Mouse (Mus musculus): ENCODE data around the gene Krtap16-1.
A peak's percentile ranks its signal among the peaks of the same experiment; 100 is the strongest.

Gene Krtap16-1

GRCm38 (mm10) chr11:99986180-99986647, at the start of gene Krtap16-1:
Gene Krtap16-1 (minus strand): TSS chr11:99986597.
- DNase-seq: no peak

DNA sequence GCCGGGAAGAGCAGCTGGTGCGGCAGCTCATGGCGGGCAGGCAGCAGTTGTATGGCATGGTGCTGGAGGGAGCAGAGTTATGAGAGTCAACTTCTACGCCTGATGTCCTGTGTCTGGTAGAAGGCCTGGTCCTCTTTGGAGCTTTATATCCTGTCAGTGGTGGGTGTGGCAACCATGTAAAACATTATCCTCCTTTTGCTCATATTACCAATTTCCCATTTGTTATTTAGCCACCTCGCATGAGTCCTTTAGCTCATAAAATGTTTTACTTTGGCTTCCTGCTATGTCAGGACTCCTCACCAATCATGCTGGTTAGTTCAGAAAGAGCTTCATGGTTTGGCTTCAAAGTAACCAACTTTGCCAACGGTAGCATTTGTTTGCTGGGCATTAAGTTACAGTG, 43.4 kb upstream of the Krtap16-1 start, which contains the start of gene Krt33b:
Gene Krt33b (minus strand): TSS at position 101 of the 400 bp plus-strand sequence.
- DNase-seq: no peak

- DNase-seq: no peak
Observed at GRCm38 (mm10) chr11:100021438-100021837, 35.0 kb upstream of the Krtap16-1 start.

- DNase-seq: no peak
Observed at GRCm38 (mm10) chr11:100019466-100019865, 33.1 kb upstream of the Krtap16-1 start.

DNA sequence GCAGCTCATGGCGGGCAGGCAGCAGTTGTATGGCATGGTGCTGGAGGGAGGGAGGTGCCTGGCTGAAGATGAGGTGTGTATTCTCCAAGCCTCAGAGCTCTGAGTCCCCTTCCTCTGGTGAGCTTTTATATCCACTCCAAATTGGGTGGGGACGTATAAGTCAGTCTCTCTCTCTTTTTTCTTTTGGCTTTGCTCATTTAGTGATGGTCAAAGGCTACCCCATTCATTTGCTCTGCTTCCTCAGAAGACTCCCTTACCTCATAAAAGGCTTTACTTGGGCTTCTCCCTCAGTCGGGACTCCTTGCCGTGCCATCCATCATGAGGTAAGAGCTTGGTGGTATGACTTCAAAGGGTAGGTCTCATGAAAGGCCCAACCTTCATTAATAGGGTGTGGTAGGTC, 29.7 kb upstream of the Krtap16-1 start, which contains the start of gene Krt33a:
Gene Krt33a (minus strand): TSS at position 101 of the 400 bp plus-strand sequence.
- no peak for DNase-seq

DNA sequence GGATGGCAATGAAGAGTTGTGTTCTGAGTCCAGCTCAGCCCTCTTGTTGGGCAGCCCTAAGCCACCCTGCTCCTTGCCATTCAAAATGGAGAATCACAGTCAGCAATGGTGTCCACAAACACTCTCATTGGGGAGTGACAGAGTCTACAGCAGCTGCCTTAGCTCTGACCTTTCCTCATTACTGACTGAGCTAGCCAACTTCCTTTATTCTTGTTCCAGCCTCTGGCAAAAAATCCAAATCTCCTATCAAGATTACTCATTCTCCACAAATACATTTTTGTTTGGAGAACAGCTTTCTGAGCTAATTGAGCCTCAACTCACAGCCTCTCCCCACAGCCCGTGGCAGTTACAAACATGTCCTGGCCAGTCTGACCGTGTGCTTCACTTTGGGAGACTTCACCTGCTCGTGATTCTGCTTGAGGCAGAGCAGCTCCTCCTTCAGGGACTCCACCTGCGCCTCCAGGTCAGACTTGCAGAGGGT, 27.3 kb upstream of the Krtap16-1 start:
- no peak for DNase-seq

- no peak for DNase-seq
Observed at GRCm38 (mm10) chr11:100010682-100011081, 24.3 kb upstream of the Krtap16-1 start.

GRCm38 (mm10) chr11:100008336-100008735, 21.9 kb upstream of the Krtap16-1 start:
- no peak for DNase-seq

DNA sequence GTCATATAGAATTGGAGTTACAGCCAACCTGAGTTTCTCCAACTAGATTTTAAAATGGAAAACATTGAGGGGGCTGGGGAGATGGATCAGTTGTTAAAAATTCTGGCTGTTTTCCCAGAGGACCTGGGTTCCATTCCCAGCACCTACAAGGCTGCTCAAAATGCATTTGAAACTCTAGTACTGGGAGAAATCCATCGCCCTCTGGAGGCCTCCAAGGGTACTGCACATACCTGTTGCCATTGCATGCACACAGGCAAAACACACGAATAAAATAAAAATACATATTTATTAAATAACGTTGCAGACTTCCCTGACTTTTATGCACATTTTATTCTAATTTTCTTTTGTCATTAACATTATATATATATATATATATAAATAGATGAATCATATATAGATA, 20.2 kb upstream of the Krtap16-1 start:
- DNase-seq: no peak

- DNase-seq: no peak
Observed at GRCm38 (mm10) chr11:100005905-100006304, 19.5 kb upstream of the Krtap16-1 start.

GRCm38 (mm10) chr11:100004846-100005245, 18.4 kb upstream of the Krtap16-1 start:
- no peak for DNase-seq

GRCm38 (mm10) chr11:99999091-99999490, 12.7 kb upstream of the Krtap16-1 start:
- DNase-seq: no peak

DNA sequence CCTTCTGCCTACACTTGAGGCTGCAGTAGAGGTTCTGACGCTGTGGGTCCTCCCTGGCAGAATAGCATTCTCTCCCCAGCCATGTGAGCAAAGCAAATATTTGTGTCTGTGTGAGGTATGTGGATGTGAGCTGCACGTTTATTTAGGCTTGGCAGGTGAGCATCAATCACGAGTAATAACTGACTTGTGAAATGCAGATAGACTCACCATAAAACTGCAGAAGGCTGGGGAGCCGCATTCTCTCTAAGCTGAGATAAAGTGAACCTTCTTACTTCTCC, 7.9 kb upstream of the Krtap16-1 start:
- DNase-seq: no peak

GRCm38 (mm10) chr11:99993620-99994383, 7.4 kb upstream of the Krtap16-1 start, which contains the start of gene Krtap17-1:
Gene Krtap17-1 (minus strand): TSS chr11:99993994.
- no peak for DNase-seq

GRCm38 (mm10) chr11:99990571-99990970, 4.2 kb upstream of the Krtap16-1 start:
- DNase-seq: no peak

GRCm38 (mm10) chr11:99989881-99990405, 3.5 kb upstream of the Krtap16-1 start:
- no peak for DNase-seq

GRCm38 (mm10) chr11:99988530-99988929, 2.1 kb upstream of the Krtap16-1 start:
- no peak for DNase-seq

DNA sequence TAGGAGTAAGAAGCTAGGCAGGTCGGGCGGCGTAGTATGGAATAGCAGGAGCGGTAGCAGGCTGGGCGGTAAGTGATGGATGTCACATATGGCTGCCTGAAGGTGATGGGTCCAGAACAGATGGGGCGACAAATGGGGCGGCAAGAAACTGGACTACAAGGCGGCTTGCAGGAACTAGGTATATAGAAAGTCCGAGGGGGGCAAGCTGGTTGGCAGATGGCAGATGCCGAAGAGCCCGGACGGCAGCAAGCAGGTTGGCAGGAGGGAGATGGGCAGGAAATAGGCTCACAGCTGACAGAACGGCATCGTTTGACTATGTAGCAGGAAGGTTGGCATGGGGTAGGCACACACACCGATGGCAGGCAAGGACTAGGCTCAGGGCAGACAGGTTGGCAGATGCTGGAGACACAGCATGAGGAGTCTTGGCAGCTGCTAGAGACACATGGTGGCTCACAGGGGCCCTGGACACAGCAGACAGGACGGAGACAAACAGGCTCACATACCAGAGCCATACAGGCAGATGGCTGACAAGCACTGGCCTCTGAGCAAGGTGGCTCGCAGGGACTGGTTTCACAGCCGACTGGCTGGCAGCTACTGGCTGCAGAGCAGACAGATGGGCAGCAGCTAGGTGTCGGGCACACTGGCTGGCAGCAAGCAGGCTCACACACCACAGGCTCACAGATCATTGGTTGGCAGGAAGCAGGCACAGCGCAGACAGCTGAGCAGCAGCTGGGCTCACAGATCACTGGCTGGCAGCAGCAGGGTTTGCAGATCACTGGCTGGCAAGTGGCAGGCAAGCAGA, 905 bp downstream of the Krtap16-1 start:
- DNase-seq: peak; percentile 96

GRCm38 (mm10) chr11:99983442-99983841, 3.0 kb downstream of the Krtap16-1 start:
- DNase-seq: no peak

GRCm38 (mm10) chr11:99982731-99983130, 3.7 kb downstream of the Krtap16-1 start:
- no peak for DNase-seq

- DNase-seq: no peak
Observed at GRCm38 (mm10) chr11:99978953-99979352, 7.4 kb downstream of the Krtap16-1 start, which contains the start of gene Krtap29-1. Gene Krtap29-1 (minus strand): TSS chr11:99979053.

GRCm38 (mm10) chr11:99965961-99966360, 20.4 kb downstream of the Krtap16-1 start:
- no peak for DNase-seq

- DNase-seq: no peak
Observed at GRCm38 (mm10) chr11:99964213-99964612, 22.2 kb downstream of the Krtap16-1 start.

Measured in cerebellum, adult 11-12 months (tissue).